Mouse (Mus musculus) forebrain, embryonic 12.5 days (tissue): ENCODE results near the gene Megf6. TPM values are rescaled to one million over a fixed set of nuclear protein-coding genes. Genes with fewer than 3 reads are reported as not detected.

Experiments
- ATAC-seq: fragments of 200-750 bp; cut with Nextera tagmentation; 2 replicates; pipeline ENCODE4 v1.8.0; 2017; ENCODE audit warnings: moderate TSS enrichment; ENCODE audit not compliant: low FRiP score
- H3K27ac ChIP-seq: fragments of 300-500 bp; sonication (generic); 2 replicates; pipeline ENCODE4 v1.5.1; 2016; ENCODE audit warnings: mild to moderate bottlenecking
- H3K27me3 ChIP-seq: fragments of 300-500 bp; sonication (generic); 2 replicates; pipeline ENCODE4 v1.6.1; 2016; ENCODE audit warnings: mild to moderate bottlenecking
- H3K36me3 ChIP-seq: fragments of 300-500 bp; sonication (generic); replicated peaks from 2 replicates; pipeline ENCODE4 v1.6.1; 2016; ENCODE audit warnings: mild to moderate bottlenecking
- H3K4me1 ChIP-seq: fragments of 300-500 bp; sonication (generic); 2 replicates; pipeline ENCODE4 v1.6.1; 2016
- H3K4me2 ChIP-seq: fragments of 300-500 bp; sonication (generic); 2 replicates; pipeline ENCODE4 v1.6.1; 2016; ENCODE audit warnings: mild to moderate bottlenecking, moderate library complexity
- H3K4me3 ChIP-seq: fragments of 300-500 bp; sonication (generic); replicated peaks from 2 replicates; pipeline ENCODE4 v1.5.1; 2016; ENCODE audit warnings: mild to moderate bottlenecking
- H3K9ac ChIP-seq: fragments of 300-500 bp; sonication (generic); 2 replicates; pipeline ENCODE4 v1.6.1; 2016; ENCODE audit warnings: mild to moderate bottlenecking
- H3K9me3 ChIP-seq: fragments of 300-500 bp; sonication (generic); 2 replicates; pipeline ENCODE4 v1.6.1; 2016
- WGBS: fragments of 180-500 bp; shearing (Covaris S2); methylation state at CpG from one replicate; pipeline ENCODE4 v1.1.7; 2016; 5-methylcytosine and 5-hydroxymethylcytosine counted together
- polyA plus RNA-seq: library from polyadenylated mRNA; unstranded; fragments of >200 nt; fragmentation: Nextera tagmentation; extraction: Ambion mirVana; gene quantifications from 2 replicates; pipeline ENCODE4 v1.2.1, GENCODE M21; 2016

Megf6 gene
- polyA plus RNA-seq, 1 experiment from 2014 or later: 21.7 TPM

GRCm38 (mm10) chr4:154224970-154225309 lies 54.4 kb downstream of the Megf6 start:
- H3K4me1 ChIP-seq: peaks cover 16% of the 10 kb centered on the region; the same call in 1 of the 2 replicates
- H3K27me3 ChIP-seq: no peaks in the 10 kb centered on the region
- H3K4me2 ChIP-seq: no peak overlapping the region
- no peak overlapping the region for H3K4me3 ChIP-seq
- 0 out of 2 replicates have a peak overlapping the region, but pooled peaks have one; percentile 50 for H3K27ac ChIP-seq
- no peaks in the 10 kb centered on the region for H3K36me3 ChIP-seq
- WGBS: 60% methylated on average over 9 of the region's 9 CpGs
- H3K9me3 ChIP-seq: no peaks in the 10 kb centered on the region
- ATAC-seq: no peak
- H3K9ac ChIP-seq: no peak overlapping the region

GRCm38 (mm10) chr4:154226678-154227077 lies 56.1 kb downstream of the Megf6 start:
- no peak overlapping the region for H3K4me2 ChIP-seq
- ATAC-seq: no peak
- no peaks in the 10 kb centered on the region for H3K27me3 ChIP-seq
- no peak overlapping the region for H3K4me3 ChIP-seq
- WGBS: 88% methylated on average over 11 of the region's 11 CpGs
- H3K9me3 ChIP-seq: no peaks in the 10 kb centered on the region
- H3K9ac ChIP-seq: no peak overlapping the region
- no peaks in the 10 kb centered on the region for H3K36me3 ChIP-seq
- no peak overlapping the region for H3K27ac ChIP-seq
- peaks cover 23% of the 10 kb centered on the region; the same call in 1 of the 2 replicates for H3K4me1 ChIP-seq

GRCm38 (mm10) chr4:154228336-154228735 lies 57.8 kb downstream of the Megf6 start:
- no peak overlapping the region for H3K4me2 ChIP-seq
- no peaks in the 10 kb centered on the region for H3K36me3 ChIP-seq
- no peaks in the 10 kb centered on the region for H3K9me3 ChIP-seq
- H3K4me3 ChIP-seq: no peak overlapping the region
- H3K27ac ChIP-seq: no peak overlapping the region
- no peaks in the 10 kb centered on the region for H3K27me3 ChIP-seq
- H3K9ac ChIP-seq: no peak overlapping the region
- 82% methylated on average over 11 of the region's 11 CpGs for WGBS
- no peak for ATAC-seq
- peaks cover 23% of the 10 kb centered on the region; the same call in 1 of the 2 replicates for H3K4me1 ChIP-seq

- Histone ChIP-seq H3K4me1 (peaks cover 13% of the 10 kb centered on the region; the same call in 1 of the 2 replicates), H3K36me3 (no peaks in the 10 kb centered on the region), H3K27me3 (no peaks in the 10 kb centered on the region), H3K27ac (no peak overlapping the region), H3K4me2 (no peak overlapping the region), H3K4me3 (no peak overlapping the region), H3K9ac (no peak overlapping the region), H3K9me3 (no peaks in the 10 kb centered on the region)
- 97% methylated on average over 9 of the region's 9 CpGs for WGBS
- ATAC-seq: no peak
Measured at GRCm38 (mm10) chr4:154229569-154229968, 59.0 kb downstream of the Megf6 start.

GRCm38 (mm10) chr4:154231380-154231779 lies 60.9 kb downstream of the Megf6 start:
- no peaks in the 10 kb centered on the region for H3K36me3 ChIP-seq
- H3K27ac ChIP-seq: no peak overlapping the region
- no peak overlapping the region for H3K4me2 ChIP-seq
- no peak overlapping the region for H3K9ac ChIP-seq
- H3K9me3 ChIP-seq: no peaks in the 10 kb centered on the region
- H3K4me3 ChIP-seq: no peak overlapping the region
- no peak for ATAC-seq
- WGBS: 89% methylated on average over 7 of the region's 7 CpGs
- H3K27me3 ChIP-seq: no peaks in the 10 kb centered on the region
- 0 out of 2 replicates have a peak, but pooled peaks cover 8% of the 10 kb centered on the region for H3K4me1 ChIP-seq

- H3K9ac ChIP-seq: no peak overlapping the region
- no peak overlapping the region for H3K4me3 ChIP-seq
- no peak overlapping the region for H3K4me2 ChIP-seq
- ATAC-seq: no peak
- no peaks in the 10 kb centered on the region for H3K27me3 ChIP-seq
- no peaks in the 10 kb centered on the region for H3K36me3 ChIP-seq
- peaks cover 17% of the 10 kb centered on the region for H3K4me1 ChIP-seq
- 80% methylated on average over 4 of the region's 4 CpGs for WGBS
- no peak overlapping the region for H3K27ac ChIP-seq
- no peaks in the 10 kb centered on the region for H3K9me3 ChIP-seq
Measured at GRCm38 (mm10) chr4:154232295-154232694, 61.8 kb downstream of the Megf6 start.

GRCm38 (mm10) chr4:154236001-154236400 lies 65.5 kb downstream of the Megf6 start:
- Histone ChIP-seq H3K9ac (no peak overlapping the region), H3K4me2 (no peak overlapping the region), H3K9me3 (no peaks in the 10 kb centered on the region), H3K27me3 (no peaks in the 10 kb centered on the region), H3K36me3 (no peaks in the 10 kb centered on the region), H3K27ac (no peak overlapping the region), H3K4me3 (no peak overlapping the region), H3K4me1 (peaks cover 20% of the 10 kb centered on the region)
- no peak for ATAC-seq
- WGBS: 58% methylated on average over 3 of the region's 3 CpGs

- Histone ChIP-seq H3K27me3 (no peaks in the 10 kb centered on the region), H3K4me1 (peaks cover 15% of the 10 kb centered on the region), H3K9ac (peak overlapping the region; percentile 44), H3K4me3 (peak overlapping the region; percentile 12; the same call in 1 of the 2 replicates), H3K36me3 (no peaks in the 10 kb centered on the region), H3K4me2 (peak overlapping the region; percentile 47), H3K9me3 (no peaks in the 10 kb centered on the region), H3K27ac (no peak overlapping the region)
- 7% methylated on average over 10 of the region's 10 CpGs for WGBS
- ATAC-seq: peak; percentile 61; the same call in 1 of the 2 replicates
Measured at GRCm38 (mm10) chr4:154236893-154237292, 66.4 kb downstream of the Megf6 start.

- ATAC-seq: no peak
- peak overlapping the region; percentile 47 for H3K4me2 ChIP-seq
- peak overlapping the region; percentile 12; the same call in 1 of the 2 replicates for H3K4me3 ChIP-seq
- 2% methylated on average over 9 of the region's 9 CpGs for WGBS
- no peaks in the 10 kb centered on the region for H3K9me3 ChIP-seq
- H3K9ac ChIP-seq: peak overlapping the region; percentile 44
- H3K27me3 ChIP-seq: no peaks in the 10 kb centered on the region
- H3K27ac ChIP-seq: peak overlapping the region; percentile 13; the same call in 1 of the 2 replicates
- no peaks in the 10 kb centered on the region for H3K36me3 ChIP-seq
- peaks cover 15% of the 10 kb centered on the region for H3K4me1 ChIP-seq
Measured at GRCm38 (mm10) chr4:154237306-154237705, 66.8 kb downstream of the Megf6 start.

- whole genome bisulfite sequencing: 89% methylated on average over 8 of the region's 8 CpGs
- no peaks in the 10 kb centered on the region for H3K9me3 ChIP-seq
Measured at GRCm38 (mm10) chr4:154239199-154239598, 68.7 kb downstream of the Megf6 start.

GRCm38 (mm10) chr4:154240608-154241007 lies 70.1 kb downstream of the Megf6 start:
- no peaks in the 10 kb centered on the region for H3K27me3 ChIP-seq
- no peak for ATAC-seq
- no peaks in the 10 kb centered on the region for H3K36me3 ChIP-seq
- no peaks in the 10 kb centered on the region for H3K9me3 ChIP-seq
- no peak overlapping the region for H3K4me2 ChIP-seq
- H3K27ac ChIP-seq: no peak overlapping the region
- 66% methylated on average over 11 of the region's 11 CpGs for WGBS
- H3K9ac ChIP-seq: no peak overlapping the region
- H3K4me1 ChIP-seq: peaks cover 15% of the 10 kb centered on the region
- H3K4me3 ChIP-seq: no peak overlapping the region

More at GRCm38 (mm10) chr4:154239199-154239598, 68.7 kb downstream of the Megf6 start:
- Histone ChIP-seq H3K27me3 (no peaks in the 10 kb centered on the region), H3K4me3 (no peak overlapping the region), H3K9ac (no peak overlapping the region), H3K4me2 (no peak overlapping the region), H3K36me3 (no peaks in the 10 kb centered on the region), H3K27ac (no peak overlapping the region), H3K4me1 (peaks cover 15% of the 10 kb centered on the region)
- ATAC-seq: no peak

GRCm38 (mm10) chr4:154245342-154245741 lies 74.8 kb downstream of the Megf6 start:
- no peak for ATAC-seq
- WGBS: 86% methylated on average over 7 of the region's 7 CpGs
- no peak overlapping the region for H3K27ac ChIP-seq

More at GRCm38 (mm10) chr4:154245342-154245741, 74.8 kb downstream of the Megf6 start:
- H3K4me2 ChIP-seq: no peak overlapping the region
- H3K27me3 ChIP-seq: no peaks in the 10 kb centered on the region
- no peaks in the 10 kb centered on the region for H3K9me3 ChIP-seq
- H3K4me3 ChIP-seq: no peak overlapping the region
- H3K4me1 ChIP-seq: peaks cover 30% of the 10 kb centered on the region
- H3K9ac ChIP-seq: no peak overlapping the region
- no peaks in the 10 kb centered on the region for H3K36me3 ChIP-seq
